Mouse (Mus musculus) testis, postnatal 14 days (tissue): ENCODE measurements around the gene Ttf1.

ENCODE experiments used
- DNase-seq: peaks from one replicate; pipeline ENCODE4 v3.0.0; 2021; ENCODE audit warnings: low spot score

Ttf1 gene

DNA sequence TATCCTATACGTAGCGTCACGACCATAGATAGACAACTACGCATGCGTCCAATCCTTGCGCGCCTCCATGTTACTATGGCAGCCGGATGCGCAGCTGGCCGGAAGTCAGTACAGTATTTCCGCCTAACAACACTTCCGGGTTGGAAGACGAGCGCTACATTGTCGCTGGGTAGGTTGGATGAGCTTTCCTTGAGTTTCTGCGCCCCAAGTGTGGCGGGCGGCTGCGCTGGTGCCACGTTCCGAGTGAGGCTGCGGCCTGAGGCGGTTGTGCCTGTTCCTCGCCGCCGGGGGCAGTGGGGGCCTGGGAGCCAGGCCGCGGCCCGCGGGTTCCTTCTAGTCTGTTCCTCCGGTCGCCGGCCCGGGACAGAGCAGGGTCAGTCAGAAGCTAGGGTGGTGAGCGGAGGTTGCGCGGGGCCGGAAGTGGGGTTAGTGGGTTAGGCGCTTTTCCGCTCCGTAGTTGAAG lies at the start of gene Ttf1:
Ttf1 (plus strand) TSS at position 128 of the 463 bp plus-strand sequence.
- peak; percentile 92 for DNase-seq

DNA sequence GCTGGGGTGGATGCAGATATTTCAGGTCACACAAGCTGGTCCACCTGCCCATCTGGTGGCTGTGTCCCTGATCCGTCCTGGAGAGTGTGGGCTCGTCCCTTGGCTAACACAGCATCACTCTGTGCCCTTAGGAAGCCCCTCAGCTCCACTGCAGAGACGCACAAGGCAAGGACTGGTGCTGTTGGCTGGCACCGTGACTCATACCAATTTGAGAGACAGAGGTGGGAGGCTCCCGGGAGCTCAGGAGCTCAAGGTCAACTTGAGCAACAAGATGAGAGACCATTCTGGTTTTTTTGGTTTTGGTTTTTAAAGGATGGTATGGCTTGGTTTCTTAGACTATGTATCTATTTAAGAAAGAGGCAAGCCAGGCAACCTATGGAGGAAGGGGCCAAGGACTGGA lies 47.5 kb upstream of the Ttf1 start:
- DNase-seq = no peak

DNA sequence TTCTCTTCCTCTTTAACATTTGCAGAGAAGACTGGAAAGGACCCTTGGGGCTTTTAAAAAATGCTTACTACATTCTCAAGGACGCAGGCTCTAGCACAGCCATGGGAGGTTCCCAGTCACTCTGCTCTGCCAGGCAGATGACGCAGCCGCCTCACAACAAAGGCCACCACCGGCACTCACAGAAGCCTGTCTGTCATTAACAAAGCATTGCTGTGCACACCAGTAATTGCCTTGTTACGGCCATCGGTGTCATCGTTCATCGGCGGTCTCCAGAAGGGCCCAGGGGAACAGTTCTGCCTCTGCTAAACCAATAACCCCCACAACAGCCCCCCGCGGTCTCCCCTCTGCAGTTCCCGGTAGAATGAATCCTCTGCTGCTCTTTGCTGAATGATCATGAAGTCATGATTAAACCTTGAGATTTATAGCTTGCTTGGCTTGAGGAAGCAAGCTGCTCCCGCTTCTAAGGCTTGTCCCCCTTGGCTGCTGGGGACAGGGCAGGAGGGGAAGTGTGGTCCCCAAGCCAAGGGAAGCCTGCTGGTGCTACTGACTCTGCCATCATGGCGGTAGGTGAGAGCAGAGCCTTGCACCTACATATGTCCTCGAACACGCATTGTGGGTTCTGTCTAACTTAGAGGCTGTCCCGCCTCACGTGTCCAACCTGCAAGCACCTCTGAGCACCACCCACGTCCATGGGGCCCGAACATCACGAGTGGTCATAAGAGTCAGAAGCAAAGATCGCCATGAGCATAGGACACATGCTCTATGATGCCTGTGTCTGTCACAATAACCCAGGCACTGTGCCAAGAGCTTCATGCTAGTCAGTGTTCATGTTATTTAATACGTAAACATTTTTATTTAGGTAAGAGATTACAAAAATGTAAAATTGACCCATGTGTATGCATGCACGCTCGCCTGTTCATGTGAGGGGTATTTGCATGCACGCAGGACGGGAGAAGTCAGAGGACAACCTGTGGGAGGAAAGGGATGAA lies 43.2 kb upstream of the Ttf1 start:
- DNase-seq = no peak

DNA sequence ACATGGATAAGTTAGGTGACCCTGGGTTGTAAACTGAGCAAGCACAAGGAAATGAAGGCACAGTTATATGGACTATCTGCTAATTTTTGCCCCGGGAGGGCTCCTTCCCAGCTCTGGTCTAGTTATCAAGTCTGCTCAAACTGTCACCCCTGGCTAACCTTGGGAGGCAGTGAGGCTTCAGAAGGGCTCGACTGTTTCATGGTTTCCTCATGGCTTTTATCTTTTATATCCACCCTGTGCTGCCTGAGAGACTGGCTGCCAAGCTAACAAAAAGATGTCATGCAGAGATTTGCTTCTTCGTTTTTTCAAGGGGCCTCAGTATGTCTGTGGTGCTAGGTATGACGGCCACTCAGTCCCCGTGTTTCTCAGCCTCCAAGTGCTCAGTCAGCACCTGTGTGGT lies 41.4 kb upstream of the Ttf1 start:
- no peak for DNase-seq

DNA sequence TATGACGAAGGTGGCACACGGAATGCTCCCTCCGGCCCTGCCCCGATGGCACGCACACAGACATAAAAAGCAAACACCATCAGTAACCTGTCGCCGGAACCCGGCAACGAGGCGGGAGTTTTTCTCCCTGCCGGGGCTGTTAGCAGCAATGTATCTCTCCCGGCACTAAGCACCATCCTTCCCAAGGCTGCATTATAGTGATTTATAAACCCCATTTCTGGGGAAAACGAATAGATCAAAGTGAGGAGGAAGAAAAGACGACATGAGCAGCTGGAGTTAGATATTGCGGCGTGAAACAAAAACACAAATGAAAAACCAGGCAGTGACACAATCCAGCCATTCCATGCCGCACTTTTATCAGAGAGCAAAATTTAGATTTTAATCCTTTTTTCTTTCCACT lies 39.0 kb upstream of the Ttf1 start:
- DNase-seq = no peak

DNA sequence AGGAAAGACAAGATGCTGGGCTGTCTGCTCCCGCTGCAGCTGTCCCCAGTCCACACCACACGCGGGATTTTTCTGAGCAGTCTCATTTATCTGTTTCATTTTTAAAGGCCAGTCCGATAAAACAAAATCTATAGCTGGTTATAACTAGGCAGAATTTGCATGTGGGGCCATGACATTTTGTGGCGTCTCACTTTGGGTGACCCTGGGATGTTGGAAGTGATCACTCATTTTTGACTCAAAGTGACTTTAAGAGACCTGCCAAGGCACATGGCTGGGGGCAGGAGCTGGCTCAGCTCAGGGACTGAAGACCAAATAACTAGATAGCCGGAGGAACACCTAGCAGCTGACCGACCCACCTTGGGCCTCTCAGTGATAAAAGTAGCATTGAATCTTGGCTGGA lies 37.1 kb upstream of the Ttf1 start:
- DNase-seq = no peak

DNA sequence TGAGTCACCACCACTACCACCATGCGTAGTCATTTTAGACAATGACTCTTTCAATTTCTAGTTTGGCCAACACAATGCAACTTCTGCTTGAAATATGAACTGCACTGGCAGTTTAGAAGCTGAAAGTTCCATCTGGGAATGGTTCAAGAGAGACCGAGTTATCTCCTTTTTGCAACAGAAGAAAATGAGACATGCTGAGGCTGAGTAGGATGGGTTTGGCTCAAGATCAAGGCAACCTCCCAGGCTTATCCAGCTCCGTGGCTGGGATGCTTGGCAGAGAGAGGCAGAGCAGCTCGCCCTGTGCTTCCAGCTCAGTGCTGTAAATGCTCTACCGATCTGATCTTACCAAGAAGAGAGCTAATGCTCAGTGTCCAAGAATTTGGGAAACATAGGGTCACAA lies 34.8 kb upstream of the Ttf1 start:
- peak; percentile 35 for DNase-seq

DNA sequence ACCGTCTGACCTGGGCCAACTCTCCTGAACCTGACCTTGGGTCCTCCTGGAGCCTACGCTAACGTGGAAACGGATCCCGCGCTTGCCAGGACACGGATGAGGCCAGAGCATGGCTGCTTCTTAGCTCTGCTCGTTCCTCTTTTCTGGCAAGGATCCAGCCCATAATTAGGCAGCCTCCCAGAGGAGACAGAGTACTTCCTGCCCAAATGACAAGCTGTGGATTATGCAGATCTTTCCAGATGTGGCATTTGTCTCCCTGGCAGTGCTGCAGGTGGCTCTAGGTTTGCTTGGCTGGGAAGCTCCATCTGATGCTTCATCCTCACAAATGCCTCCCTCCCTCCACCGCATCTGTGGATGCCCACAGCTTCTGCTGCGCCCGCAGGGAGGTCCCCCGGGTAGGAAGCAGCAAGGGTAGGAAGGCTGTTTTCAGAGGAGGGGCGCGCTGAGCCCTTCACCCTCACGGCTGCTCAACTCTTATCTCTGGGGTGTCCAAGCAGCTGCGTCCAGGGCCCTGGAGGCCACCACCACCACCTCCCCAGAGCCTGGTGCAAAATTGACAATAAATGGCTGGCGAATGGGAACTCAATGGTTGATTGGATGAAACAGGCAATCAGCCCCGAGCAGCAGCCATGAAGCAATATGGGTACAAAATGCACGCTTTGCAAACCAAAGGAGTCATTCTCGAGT lies 29.9 kb upstream of the Ttf1 start:
- DNase-seq = no peak

DNA sequence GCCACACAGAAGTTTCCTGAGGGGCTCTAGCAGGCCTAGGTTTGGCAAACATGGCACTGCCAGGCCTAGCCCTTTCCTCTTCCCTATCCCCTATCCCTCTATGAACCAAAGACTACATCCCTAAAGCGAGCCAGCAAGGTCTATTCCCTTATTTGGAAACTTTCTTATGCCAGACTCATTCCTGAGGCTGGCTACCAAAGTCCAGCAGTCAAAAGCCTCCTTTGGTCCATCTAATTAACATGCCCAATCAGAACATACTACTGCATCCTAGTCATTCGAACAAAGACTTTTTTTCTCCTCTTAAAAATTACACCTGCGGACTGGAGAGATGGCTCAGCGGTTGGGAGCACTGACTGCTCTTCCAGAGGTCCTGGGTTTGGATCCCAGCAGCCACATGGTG lies 28.1 kb upstream of the Ttf1 start:
- DNase-seq = no peak

DNA sequence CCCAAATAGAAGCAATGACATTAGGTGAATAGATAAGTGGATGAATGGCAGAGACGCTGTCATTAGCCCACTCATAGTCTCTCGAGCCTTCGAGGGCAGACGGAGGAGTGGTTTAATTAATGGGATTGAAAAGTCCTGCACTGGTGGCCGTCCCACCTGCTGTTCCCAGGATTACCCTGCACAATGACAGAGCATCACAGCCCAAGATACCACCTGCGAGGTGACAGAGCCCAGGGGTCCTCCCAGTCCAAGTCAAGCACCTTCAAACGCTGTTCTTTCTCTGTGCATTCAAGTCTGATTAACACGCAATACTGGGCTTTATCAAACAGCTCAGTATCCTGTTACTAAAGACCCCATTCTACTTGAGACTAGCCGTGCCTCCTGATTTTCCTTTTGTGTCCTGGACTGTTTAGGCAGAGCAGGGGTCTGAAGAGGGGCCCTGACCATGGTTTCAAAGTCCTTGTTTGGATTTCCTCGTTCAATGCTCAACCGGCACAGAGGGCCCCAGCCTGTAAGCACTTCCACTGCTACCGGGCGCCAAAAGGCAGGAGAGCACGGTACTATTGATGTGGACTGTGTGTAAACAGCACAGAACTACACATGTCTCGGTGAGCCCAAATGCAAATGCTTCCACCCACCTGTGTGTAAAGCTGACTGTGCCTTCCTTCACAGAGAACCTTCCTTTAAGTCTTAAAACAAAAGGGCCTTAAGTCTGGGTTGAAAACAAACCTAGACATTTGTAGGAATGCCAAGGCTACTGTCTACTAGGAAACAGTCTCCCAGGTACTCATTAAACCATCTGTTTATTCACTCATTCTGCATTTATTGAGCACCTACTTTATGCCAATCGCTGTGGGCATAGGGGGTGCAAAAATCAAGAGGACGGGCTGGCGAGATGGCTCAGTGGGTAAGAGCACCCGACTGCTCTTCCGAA lies 25.3 kb upstream of the Ttf1 start:
- no peak for DNase-seq

DNA sequence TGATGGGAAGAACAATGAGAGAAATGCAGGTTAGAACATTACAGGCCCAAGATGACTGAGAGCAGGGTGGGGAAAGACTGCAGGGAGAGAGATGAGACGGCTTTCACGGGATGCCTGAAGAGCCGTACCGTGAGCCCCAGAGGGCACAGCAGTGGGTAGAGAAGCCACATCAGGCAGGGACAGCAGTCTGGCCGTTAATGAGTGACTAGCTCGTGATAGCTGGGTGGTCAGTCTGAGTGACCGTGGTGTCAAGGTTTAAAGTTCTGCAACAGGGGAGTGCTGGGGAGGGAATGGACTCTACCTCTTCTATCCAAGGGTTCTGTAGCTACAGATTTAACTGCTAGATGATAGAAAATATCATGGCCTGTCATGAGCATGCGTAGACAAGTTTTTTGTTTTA lies 24.4 kb upstream of the Ttf1 start:
- DNase-seq = no peak

DNA sequence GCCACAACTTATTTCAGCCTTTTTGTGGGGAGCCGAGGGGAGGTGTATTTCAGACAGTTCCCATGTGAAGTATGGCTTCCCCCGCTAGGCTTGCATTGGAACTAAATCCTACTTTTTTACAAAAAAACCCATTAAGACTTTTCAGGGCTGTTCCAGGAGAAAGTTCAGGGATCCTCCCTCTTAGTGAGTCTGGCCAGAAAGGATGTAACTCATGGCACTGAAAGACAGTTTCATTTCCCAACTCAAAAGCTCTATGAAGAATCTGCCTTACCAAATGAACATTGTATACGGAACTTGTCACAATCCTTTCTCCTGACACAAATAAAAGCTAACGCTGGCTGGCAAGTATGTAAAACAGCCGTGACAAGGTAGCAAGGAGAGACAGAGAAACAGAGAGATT lies 20.3 kb upstream of the Ttf1 start:
- DNase-seq = no peak

DNA sequence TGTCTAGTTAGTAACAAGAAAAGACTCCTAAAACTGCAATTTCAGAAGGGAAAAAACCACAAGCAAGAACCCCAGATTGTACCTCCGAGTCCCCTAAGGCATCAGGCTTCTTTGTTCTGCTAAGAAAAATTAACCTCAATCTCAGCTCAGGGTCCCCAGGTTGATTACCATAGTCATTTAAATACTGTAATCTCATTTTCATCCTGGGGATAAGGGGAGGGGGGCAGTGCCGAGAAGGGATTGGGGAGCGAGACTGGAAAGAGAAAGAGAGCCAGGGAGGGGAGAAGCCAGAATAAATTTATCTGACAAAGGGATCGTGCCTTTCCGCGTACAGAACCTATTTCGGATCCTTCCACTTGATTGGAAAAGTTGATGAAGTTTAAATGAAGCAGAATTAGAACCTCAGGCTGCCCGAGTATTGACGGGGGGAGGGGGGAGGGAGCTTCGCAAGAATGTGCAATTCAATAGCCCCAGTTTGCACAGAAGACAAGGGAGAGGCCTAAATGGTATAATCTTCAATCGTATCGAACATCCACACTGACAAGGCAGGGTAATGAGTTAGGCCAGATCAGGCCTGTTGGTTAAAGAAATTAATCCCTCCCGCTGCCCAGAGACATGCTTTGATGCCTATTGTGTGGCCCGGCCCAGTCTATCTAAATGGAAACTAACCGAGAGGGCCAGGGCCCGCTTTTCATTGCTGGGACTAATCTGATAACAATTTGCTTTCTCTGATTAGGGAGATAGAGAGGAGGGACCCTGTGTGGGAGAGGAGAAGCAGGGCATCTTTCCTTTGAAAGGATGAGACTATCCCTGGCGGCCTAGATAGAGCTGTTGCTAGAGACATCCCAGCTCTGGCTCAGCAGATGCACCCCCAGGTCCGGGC lies 19.2 kb upstream of the Ttf1 start:
- DNase-seq = no peak

DNA sequence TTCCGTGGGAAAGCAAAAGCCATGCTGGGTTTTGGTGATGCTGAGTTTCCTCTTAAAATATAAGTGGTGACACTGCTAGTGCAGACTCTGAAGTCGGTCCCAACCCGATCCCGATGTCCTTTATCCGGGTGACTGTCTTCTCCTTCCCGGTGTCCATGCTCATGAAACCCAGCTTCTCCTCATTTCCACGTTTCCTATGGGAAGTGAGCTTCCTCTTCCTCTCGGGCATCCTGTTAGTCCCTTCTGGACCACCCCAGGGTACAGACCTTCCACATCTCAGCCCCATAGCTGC lies 18.6 kb upstream of the Ttf1 start:
- no peak for DNase-seq

DNA sequence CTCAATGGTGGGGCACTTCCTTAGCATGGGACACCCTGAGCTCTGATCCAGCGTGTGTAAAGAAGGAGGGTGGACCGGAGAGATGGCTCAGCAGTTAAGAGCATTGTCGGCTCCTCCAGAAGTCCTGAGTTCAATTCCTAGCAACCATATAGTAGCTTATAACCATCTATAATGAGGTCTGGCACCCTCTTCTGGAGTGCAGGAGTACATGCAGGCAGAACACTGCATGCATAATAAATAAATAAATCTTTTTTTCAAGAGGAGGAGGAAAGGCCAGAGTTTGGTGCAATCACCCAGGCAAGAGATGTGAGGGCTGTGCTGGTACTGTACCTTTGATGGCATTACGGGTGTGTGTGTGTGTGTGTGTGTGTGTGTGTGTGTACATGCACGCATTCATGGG lies 17.9 kb upstream of the Ttf1 start:
- DNase-seq = no peak

DNA sequence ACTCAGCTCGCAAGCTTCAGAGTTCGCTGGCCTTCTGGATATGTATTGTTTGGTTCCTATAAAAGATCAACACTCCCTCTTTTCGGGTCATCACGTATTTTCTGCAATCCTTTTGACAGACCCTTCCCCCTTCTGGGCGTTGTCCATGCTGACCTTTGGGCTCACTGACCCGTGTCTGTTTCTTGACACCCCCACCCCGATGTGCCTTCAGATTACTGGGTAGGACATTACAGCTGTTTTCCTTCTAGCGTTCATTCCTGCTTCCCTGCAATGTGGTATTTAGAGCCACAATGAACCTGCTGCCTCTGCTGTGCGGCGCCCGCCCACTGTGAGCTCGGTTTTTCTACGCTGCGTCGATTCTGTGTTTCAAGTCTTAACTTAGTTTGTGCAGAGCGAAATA lies 13.9 kb upstream of the Ttf1 start:
- no peak for DNase-seq

DNA sequence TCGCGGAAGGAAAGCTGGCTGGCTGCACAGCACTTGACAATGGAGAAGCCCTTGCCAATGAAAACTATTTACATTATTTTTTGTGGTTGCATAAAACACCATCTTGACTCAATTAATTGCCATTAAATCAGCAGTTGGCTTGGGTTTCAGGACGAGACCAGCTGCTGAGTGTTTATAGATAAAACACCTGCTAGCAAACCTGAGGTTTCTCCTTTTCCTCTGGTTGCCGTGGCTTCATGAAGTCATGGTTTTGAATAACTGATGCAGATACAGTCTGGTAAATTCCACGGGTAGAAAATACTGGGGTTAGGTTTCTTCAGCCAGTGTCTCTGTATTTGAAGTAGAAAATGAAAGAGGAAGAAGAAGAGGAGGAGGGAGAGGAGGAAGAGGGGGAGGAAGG lies 8.1 kb upstream of the Ttf1 start:
- DNase-seq = no peak

DNA sequence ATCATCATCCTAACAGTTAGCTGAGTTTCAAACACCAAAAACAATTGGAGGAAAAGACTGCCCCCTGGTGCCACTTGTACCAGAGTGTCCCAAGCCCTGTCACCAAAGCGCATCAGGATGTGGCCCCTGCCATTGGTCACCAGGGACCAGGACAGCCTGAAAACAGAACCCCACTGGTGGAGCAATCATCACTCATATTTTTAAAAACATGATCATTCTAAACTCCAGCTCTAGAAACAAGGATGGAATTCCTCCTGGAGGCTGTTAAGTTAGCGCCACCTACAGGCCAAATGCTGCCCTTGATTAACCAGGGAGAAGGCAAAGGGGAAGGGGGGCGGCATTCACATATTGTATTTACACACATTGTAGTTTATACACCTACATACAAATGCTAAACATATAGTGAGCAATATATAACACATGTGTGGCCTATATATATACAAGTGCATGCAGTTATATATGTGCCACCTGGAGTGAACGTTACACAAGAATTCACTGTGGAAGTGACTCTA lies 7.1 kb upstream of the Ttf1 start:
- DNase-seq = no peak

DNA sequence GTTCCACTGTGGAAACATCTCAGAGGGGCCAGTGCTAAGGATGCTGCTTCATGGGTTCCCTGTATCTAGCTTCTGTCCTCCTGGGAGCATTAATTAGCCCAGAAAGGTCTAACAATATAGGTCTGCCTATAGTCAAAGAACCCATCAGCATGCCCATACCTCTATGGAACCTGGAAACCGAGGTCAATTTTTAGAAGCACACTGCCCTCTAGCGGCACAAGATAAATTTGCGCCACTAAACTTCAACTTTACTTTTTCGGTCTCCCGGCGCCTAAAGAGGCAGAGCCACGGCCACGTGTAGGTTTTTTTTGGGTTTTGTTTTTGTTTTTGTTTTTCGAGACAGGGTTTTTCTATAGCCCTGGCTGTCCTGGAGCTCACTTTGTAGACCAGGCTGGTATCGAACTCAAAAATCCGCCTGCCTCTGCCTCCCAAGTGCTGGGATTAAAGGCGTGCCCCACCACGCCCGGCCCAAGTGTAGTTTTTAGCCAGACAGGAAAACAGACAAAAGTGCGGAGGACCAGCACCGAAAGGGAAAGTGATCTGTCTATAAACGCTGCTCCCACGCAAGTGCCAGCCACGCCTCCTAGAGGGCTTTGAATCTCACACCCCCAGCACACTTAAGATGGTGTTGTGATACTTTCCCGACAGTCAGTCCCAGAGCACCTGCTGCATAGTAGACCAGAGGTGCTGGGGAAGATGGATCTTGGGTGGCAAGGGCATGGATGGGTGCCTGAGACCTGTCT lies 6.1 kb upstream of the Ttf1 start:
- DNase-seq = peak; percentile 53

DNA sequence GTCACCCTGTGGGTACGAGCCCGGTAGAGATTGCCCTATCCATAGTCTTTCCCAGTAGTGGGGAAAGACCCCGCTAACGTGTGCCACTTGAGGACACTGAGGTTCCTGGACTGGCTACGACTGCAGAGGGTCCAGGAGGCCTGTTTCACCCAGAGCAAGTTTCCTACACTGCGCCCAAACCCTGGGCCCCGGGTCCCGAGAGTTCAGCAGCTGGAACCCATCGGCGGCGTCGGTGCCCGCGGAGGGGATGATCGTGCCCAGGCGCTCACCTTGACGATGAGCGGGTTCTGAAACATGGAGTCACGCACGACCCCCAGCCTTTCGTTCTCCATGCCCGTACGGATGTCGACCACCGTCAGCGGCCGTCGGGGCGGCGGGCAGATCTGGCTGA lies 5.5 kb upstream of the Ttf1 start:
- DNase-seq = no peak

DNA sequence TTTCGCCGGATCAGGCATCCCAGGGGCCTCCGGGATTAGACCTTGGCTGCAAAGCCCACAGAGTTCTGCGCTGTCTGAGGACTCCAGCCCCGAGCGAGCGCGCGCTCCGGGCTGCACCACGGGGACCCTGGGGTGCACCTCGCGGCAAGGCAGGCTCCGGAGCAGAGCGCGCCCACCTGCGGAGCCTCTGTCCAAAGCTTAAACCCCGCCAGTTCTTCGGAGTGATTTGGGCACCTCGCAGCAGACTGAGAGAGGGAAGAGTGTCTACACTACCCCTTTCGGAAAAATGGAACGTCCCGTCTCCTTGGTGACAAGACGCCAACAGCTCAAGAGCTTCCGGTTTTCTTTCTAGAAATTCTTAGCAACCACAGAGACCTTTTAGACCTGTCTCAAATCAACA lies 5.1 kb upstream of the Ttf1 start, which contains the start of gene Cfap77:
Cfap77 (minus strand) TSS at position 76 of the 400 bp plus-strand sequence.
- peak; percentile 53 for DNase-seq
